Mouse (Mus musculus) limb, embryonic 14.5 days (tissue): ENCODE measurements around the gene Ankrd39. TPM values are rescaled to one million over a fixed set of nuclear protein-coding genes. Genes with fewer than 3 reads are reported as not detected.
A peak's percentile ranks its signal among the peaks of the same experiment; 100 is the strongest.

Experiments
- ATAC-seq: fragments of 200-750 bp; cut with Nextera tagmentation; 2 replicates; pipeline ENCODE4 v1.8.0; 2017; ENCODE audit warnings: low read depth, moderate number of reproducible peaks, moderate TSS enrichment; ENCODE audit not compliant: low FRiP score
- DNase-seq: peaks from one replicate; pipeline ENCODE4 v3.0.0-alpha.2; 2015; ENCODE audit warnings: low spot score
- H3K27ac ChIP-seq: fragments of 300-500 bp; sonication (generic); replicated peaks from 2 replicates; pipeline ENCODE4 v1.5.1; 2014; ENCODE audit warnings: low read depth, mild to moderate bottlenecking, low read length, moderate library complexity, mixed read lengths
- H3K27me3 ChIP-seq: fragments of 300-500 bp; sonication (generic); 2 replicates; pipeline ENCODE4 v1.6.1; 2014; ENCODE audit warnings: low read length, mixed read lengths; ENCODE audit not compliant: control insufficient read depth, insufficient read depth
- H3K36me3 ChIP-seq: fragments of 300-500 bp; sonication (generic); 2 replicates; pipeline ENCODE4 v1.6.1; 2014; ENCODE audit warnings: mild to moderate bottlenecking, low read length, moderate library complexity, mixed read lengths; ENCODE audit not compliant: control insufficient read depth, insufficient read depth
- H3K4me1 ChIP-seq: fragments of 300-500 bp; sonication (generic); 2 replicates; pipeline ENCODE4 v1.6.1; 2014; ENCODE audit warnings: antibody characterized with exemption, low read length, mixed read lengths; ENCODE audit not compliant: control insufficient read depth, insufficient read depth
- H3K4me2 ChIP-seq: fragments of 300-500 bp; sonication (generic); replicated peaks from 2 replicates; pipeline ENCODE4 v1.6.1; 2014; ENCODE audit warnings: low read depth, mild to moderate bottlenecking, low read length, moderate library complexity; ENCODE audit not compliant: severe bottlenecking
- H3K4me3 ChIP-seq: fragments of 300-500 bp; sonication (generic); replicated peaks from 2 replicates; pipeline ENCODE4 v1.5.1; 2014; ENCODE audit warnings: low read length
- H3K9ac ChIP-seq: fragments of 300-500 bp; sonication (generic); 2 replicates; pipeline ENCODE4 v1.6.1; 2014; ENCODE audit warnings: mild to moderate bottlenecking, low read depth, low read length, moderate library complexity; ENCODE audit not compliant: severe bottlenecking
- H3K9me3 ChIP-seq: fragments of 300-500 bp; sonication (generic); 2 replicates; pipeline ENCODE4 v1.6.1; 2016; ENCODE audit warnings: low read length; ENCODE audit not compliant: control insufficient read depth
- POLR2A ChIP-seq: fragments of 200-500 bp; IDR thresholded peaks from 2 replicates; pipeline ENCODE4 v1.8.0; 2012; ENCODE audit warnings: inconsistent platforms, mild to moderate bottlenecking, moderate library complexity, borderline replicate concordance; ENCODE audit not compliant: insufficient read depth, insufficient read length; ENCODE audit errors: extremely low read depth
- WGBS: fragments of 180-500 bp; shearing (Covaris S2); extraction: QIAGEN DNeasy Blood & Tissue Kit; methylation state at CpG from one replicate; pipeline ENCODE4 v1.1.7; 2014; 5-methylcytosine and 5-hydroxymethylcytosine counted together
- polyA plus RNA-seq, 2 experiments: library from polyadenylated mRNA; depleted of rRNA in 1 of 2; stranded (reverse) in 1 of 2; unstranded in 1 of 2; fragments of >200 nt; fragmentation: Nextera tagmentation in 1 of 2; extraction: Ambion mirVana in 1 of 2; gene quantifications; 2 replicates each; pipeline versions ENCODE4 v1.2.1 to v1.2.3; 2012 to 2014

Ankrd39 gene
- polyA plus RNA-seq, 2 experiments: 22.4 to 22.9 TPM

GRCm38 (mm10) chr1:36524058-36524457 lies 23.2 kb downstream of the Ankrd39 start:
- Histone ChIP-seq H3K27ac (peak overlapping the region; percentile 46; the same call in 1 of the 2 replicates), H3K9ac (no peak overlapping the region), H3K27me3 (no peaks in the 10 kb centered on the region), H3K4me2 (no peak overlapping the region), H3K4me1 (peaks cover 12% of the 10 kb centered on the region; the same call in 1 of the 2 replicates), H3K36me3 (peaks cover 67% of the 10 kb centered on the region), H3K9me3 (no peaks in the 10 kb centered on the region), H3K4me3 (no peak overlapping the region)
- no peak for TF ChIP-seq POLR2A
- 71% methylated on average over 5 of the region's 5 CpGs for WGBS
- ATAC-seq (no peak), DNase-seq (no peak)

GRCm38 (mm10) chr1:36523332-36524013 lies 23.8 kb downstream of the Ankrd39 start:
- Histone ChIP-seq H3K36me3 (peaks cover 73% of the 10 kb centered on the region), H3K9me3 (no peaks in the 10 kb centered on the region), H3K27ac (peak overlapping the region; percentile 61), H3K4me1 (peaks cover 12% of the 10 kb centered on the region; the same call in 1 of the 2 replicates), H3K4me2 (no peak overlapping the region), H3K4me3 (no peak overlapping the region), H3K27me3 (no peaks in the 10 kb centered on the region), H3K9ac (no peak overlapping the region)
- DNase-seq (peak; percentile 80), ATAC-seq (peak; percentile 80)
- WGBS: 25% methylated on average over 9 of the region's 9 CpGs
- no peak for TF ChIP-seq POLR2A

GRCm38 (mm10) chr1:36522210-36522609 lies 25.0 kb downstream of the Ankrd39 start:
- 94% methylated on average over 7 of the region's 7 CpGs for WGBS
- ATAC-seq (no peak), DNase-seq (no peak)
- Histone ChIP-seq H3K27ac (0 out of 2 replicates have a peak overlapping the region, but pooled peaks have one; percentile 61), H3K36me3 (peaks cover 80% of the 10 kb centered on the region), H3K9me3 (no peaks in the 10 kb centered on the region), H3K9ac (no peak overlapping the region), H3K4me1 (peaks cover 12% of the 10 kb centered on the region; the same call in 1 of the 2 replicates), H3K4me2 (no peak overlapping the region), H3K4me3 (no peak overlapping the region), H3K27me3 (no peaks in the 10 kb centered on the region)
- TF ChIP-seq POLR2A: no peak

- ATAC-seq (no peak), DNase-seq (no peak)
- Histone ChIP-seq H3K4me2 (no peak overlapping the region), H3K27ac (no peak overlapping the region), H3K4me3 (no peak overlapping the region), H3K9me3 (no peaks in the 10 kb centered on the region), H3K4me1 (peaks cover 15% of the 10 kb centered on the region), H3K9ac (no peak overlapping the region), H3K27me3 (no peaks in the 10 kb centered on the region), H3K36me3 (peaks cover 67% of the 10 kb centered on the region)
- no peak for TF ChIP-seq POLR2A
- 76% methylated on average over 11 of the region's 11 CpGs for WGBS
Measured at GRCm38 (mm10) chr1:36519626-36520025, 27.6 kb downstream of the Ankrd39 start.

GRCm38 (mm10) chr1:36518259-36518658 lies 29.0 kb downstream of the Ankrd39 start:
- Histone ChIP-seq H3K4me2 (no peak overlapping the region), H3K4me3 (no peak overlapping the region), H3K36me3 (peaks cover 57% of the 10 kb centered on the region), H3K27ac (no peak overlapping the region), H3K9me3 (no peaks in the 10 kb centered on the region), H3K9ac (no peak overlapping the region), H3K4me1 (peaks cover 19% of the 10 kb centered on the region), H3K27me3 (no peaks in the 10 kb centered on the region)
- no peak for TF ChIP-seq POLR2A
- 81% methylated on average over 3 of the region's 3 CpGs for WGBS
- ATAC-seq (no peak), DNase-seq (no peak)
